Mouse (Mus musculus) embryonic facial prominence, embryonic 12.5 days (tissue): Measurements from ENCODE around the gene B230219D22Rik. TPM values are rescaled to one million over a fixed set of nuclear protein-coding genes. Genes with fewer than 3 reads are reported as not detected.

Experiments
- ATAC-seq: fragments of 200-750 bp; cut with Nextera tagmentation; 2 replicates; pipeline ENCODE4 v1.8.0; 2017; ENCODE audit not compliant: insufficient number of reproducible peaks, insufficient read depth, low FRiP score, low TSS enrichment
- H3K27ac ChIP-seq: fragments of 300-500 bp; sonication (generic); 2 replicates; pipeline ENCODE4 v1.5.1; 2016; ENCODE audit warnings: mild to moderate bottlenecking
- H3K27me3 ChIP-seq: fragments of 300-500 bp; sonication (generic); 2 replicates; pipeline ENCODE4 v1.6.1; 2016; ENCODE audit warnings: mild to moderate bottlenecking, moderate library complexity
- H3K36me3 ChIP-seq: fragments of 300-500 bp; sonication (generic); 2 replicates; pipeline ENCODE4 v1.6.1; 2016; ENCODE audit warnings: mild to moderate bottlenecking
- H3K4me1 ChIP-seq: fragments of 300-500 bp; sonication (generic); 2 replicates; pipeline ENCODE4 v1.6.1; 2016
- H3K4me2 ChIP-seq: fragments of 300-500 bp; sonication (generic); replicated peaks from 2 replicates; pipeline ENCODE4 v1.6.1; 2016; ENCODE audit warnings: mild to moderate bottlenecking, moderate library complexity
- H3K4me3 ChIP-seq: fragments of 300-500 bp; sonication (generic); 2 replicates; pipeline ENCODE4 v1.5.1; 2016; ENCODE audit warnings: mild to moderate bottlenecking
- H3K9ac ChIP-seq: fragments of 300-500 bp; sonication (generic); 2 replicates; pipeline ENCODE4 v1.6.1; 2016; ENCODE audit warnings: mild to moderate bottlenecking, moderate library complexity
- H3K9me3 ChIP-seq: fragments of 300-500 bp; sonication (generic); 2 replicates; pipeline ENCODE4 v1.6.1; 2016; ENCODE audit warnings: mild to moderate bottlenecking, moderate library complexity
- WGBS: fragments of 180-500 bp; shearing (Covaris S2); methylation state at CpG from one replicate; pipeline ENCODE4 v1.1.7; 2016; 5-methylcytosine and 5-hydroxymethylcytosine counted together
- polyA plus RNA-seq: library from polyadenylated mRNA; unstranded; fragments of >200 nt; fragmentation: Nextera tagmentation; extraction: Ambion mirVana; gene quantifications from 2 replicates; pipeline ENCODE4 v1.2.1, GENCODE M21; 2016

Gene B230219D22Rik
- polyA plus RNA-seq = 83.6 and 83.9 TPM in 2 replicates

DNA sequence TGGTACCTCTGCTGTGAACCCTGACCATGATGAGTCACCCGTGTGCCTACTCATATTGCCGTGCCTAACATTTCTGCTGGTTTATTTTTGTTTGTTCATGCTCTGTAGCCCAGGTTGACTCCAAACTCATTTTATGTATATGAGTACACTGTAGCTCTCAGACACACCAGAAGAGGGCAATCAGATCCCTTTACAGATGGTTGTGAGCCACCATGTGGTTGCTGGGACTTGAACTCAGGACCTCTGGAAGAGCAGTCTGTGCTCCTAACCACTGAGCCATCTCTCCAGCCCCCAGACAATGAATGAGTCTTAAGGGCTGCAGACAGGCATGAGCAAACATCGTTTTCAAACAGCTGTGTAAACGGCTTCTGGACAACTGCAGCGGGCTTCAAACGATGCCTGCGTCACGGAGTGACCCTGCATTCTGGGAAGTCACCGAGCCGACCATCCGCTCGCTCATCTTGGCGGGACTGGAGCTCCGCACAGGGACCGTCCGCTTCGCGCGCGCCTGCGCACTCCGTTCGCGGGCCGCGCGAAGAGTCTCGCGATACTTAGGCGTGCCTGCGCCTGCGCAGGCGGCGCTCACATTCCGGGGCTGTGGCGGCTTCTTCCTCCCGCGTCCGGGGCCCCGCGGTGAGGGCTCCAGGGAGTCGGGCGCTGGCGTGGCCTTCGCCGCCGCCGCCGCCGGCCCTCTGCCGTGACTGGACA, at the start of gene B230219D22Rik:
B230219D22Rik (plus strand) TSS at position 590 of the 708 bp plus-strand sequence.
- Histone ChIP-seq H3K9ac (peak within 1 kb of the TSS; percentile 100), H3K27me3 (no peaks in the 10 kb centered on the region), H3K36me3 (no peaks in the 10 kb centered on the region), H3K27ac (peak within 1 kb of the TSS; percentile 98), H3K4me2 (peak within 1 kb of the TSS; percentile 62), H3K4me1 (peaks cover 15% of the 10 kb centered on the region), H3K4me3 (peak within 1 kb of the TSS; percentile 99), H3K9me3 (no peaks in the 10 kb centered on the region)
- WGBS = 2% methylated on average over 51 of the region's 51 CpGs
- peak; percentile 97 for ATAC-seq

DNA sequence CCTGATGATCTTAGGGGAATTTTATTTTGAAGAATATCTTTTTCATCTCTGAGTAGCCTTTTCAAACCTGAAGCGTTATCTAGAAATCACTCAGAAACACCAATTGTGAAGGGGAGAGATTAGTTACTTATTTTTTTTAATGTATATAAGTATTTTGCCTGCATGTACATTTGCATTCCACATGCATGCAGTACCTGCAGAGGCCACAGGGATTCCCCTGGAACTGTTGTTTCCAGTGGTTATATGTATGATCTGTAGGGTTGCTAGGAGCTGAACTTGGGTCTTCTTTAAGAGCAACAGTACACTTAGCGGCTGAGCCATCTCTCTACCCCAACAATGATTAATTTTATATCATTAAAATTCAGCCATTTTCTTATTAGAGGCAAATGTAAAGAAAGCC, 48.4 kb upstream of the B230219D22Rik start:
- Histone ChIP-seq H3K27me3 (no peaks in the 10 kb centered on the region), H3K4me1 (no peaks in the 10 kb centered on the region), H3K36me3 (peaks cover 66% of the 10 kb centered on the region), H3K9ac (no peak overlapping the region), H3K4me2 (no peak overlapping the region), H3K27ac (no peak overlapping the region), H3K4me3 (no peak overlapping the region), H3K9me3 (no peaks in the 10 kb centered on the region)
- ATAC-seq = no peak
- WGBS = 95% methylated on average over 2 of the region's 2 CpGs

DNA sequence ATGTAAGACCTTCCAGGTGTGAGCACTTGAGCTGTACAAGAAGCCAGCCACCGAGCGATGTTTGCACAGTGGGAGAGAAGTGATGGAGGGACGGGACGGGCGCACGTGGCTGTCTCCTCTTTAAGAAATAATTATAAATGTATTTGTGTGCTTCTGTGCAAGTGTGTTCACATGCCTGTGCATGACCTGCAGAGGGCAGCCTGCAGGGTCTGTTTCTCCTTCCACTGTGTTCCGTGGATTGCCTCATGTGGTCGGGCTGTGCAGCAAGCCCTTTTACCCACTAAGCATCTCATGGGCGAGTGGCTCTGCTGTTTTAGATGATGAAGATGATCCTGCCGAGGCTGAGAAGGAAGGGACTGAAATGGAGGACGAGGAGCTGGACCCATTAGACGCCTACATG, 42.8 kb upstream of the B230219D22Rik start:
- Histone ChIP-seq H3K4me3 (no peak overlapping the region), H3K9ac (no peak overlapping the region), H3K9me3 (no peaks in the 10 kb centered on the region), H3K27me3 (no peaks in the 10 kb centered on the region), H3K27ac (no peak overlapping the region), H3K4me1 (no peaks in the 10 kb centered on the region), H3K36me3 (peaks cover 98% of the 10 kb centered on the region), H3K4me2 (no peak overlapping the region)
- no peak for ATAC-seq
- WGBS = 90% methylated on average over 12 of the region's 12 CpGs

DNA sequence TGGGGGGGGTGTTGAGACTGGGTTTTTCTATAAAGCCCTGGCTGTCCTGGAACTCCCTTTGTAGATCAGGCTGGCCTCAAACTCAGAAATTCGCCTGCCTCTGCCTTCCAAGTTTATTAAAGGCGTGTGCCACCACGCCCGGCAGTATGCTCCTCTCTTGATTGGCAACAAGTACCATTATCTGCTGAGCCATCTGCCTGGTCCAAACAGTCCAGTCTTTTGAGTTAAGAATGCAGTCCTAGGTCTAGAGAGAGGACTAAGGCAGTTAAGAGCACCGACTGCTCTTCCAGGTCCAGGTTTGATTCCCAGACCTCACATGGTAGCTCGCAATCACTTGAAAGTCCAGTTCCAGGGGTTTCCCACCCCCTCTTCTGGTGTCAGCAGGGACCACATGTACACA, 41.9 kb upstream of the B230219D22Rik start:
- Histone ChIP-seq H3K4me3 (no peak overlapping the region), H3K27ac (no peak overlapping the region), H3K27me3 (no peaks in the 10 kb centered on the region), H3K9me3 (no peaks in the 10 kb centered on the region), H3K4me1 (no peaks in the 10 kb centered on the region), H3K4me2 (no peak overlapping the region), H3K36me3 (peaks cover 98% of the 10 kb centered on the region), H3K9ac (no peak overlapping the region)
- 90% methylated on average over 6 of the region's 6 CpGs for WGBS
- ATAC-seq = no peak

DNA sequence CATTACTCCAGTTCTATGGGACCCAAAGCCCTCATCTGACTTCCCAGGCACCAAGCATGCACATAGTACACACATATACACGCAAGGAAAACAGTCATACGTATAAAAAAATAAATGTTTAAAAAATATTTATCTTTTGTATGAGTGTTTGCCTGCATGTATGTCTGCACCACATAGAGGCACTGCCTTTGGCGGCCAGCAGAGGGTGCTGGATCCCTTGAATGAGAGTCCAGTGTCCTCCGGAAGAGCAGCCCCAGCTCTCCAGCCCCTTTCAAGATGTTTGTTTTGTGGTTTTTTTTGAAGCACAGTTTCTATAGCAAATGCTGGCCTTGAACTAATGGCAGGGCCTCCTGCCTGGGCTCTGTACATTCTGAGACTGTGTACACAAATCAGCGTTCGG, 24.4 kb upstream of the B230219D22Rik start:
- H3K4me2 ChIP-seq = no peak overlapping the region
- no peaks in the 10 kb centered on the region for H3K4me1 ChIP-seq
- no peaks in the 10 kb centered on the region for H3K27me3 ChIP-seq
- no peak for ATAC-seq
- no peak overlapping the region for H3K4me3 ChIP-seq
- H3K27ac ChIP-seq = no peak overlapping the region
- no peak overlapping the region for H3K9ac ChIP-seq
- WGBS = 85% methylated on average over 6 of the region's 6 CpGs
- peaks cover 88% of the 10 kb centered on the region for H3K36me3 ChIP-seq
- no peaks in the 10 kb centered on the region for H3K9me3 ChIP-seq

DNA sequence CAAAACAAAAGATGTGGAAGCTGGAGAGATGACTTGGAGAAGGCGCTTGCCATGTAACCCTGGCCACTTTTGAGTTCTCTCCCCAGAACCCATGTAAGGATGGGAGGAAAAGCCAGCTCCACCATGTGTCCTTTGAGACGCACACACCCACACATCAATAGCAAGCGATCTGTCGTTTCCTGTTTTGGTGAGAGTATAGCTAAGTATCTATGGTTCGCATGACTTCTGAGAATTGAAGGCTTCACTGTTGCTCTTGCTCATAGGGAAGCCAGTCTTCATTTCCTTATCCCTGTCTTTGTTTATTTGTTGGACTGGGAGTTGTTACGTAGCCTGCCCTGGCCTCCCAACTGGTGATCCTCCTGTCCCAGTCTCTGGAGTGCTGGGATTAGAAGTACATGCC, 20.2 kb upstream of the B230219D22Rik start:
- Histone ChIP-seq H3K36me3 (peaks cover 88% of the 10 kb centered on the region), H3K9ac (no peak overlapping the region), H3K9me3 (no peaks in the 10 kb centered on the region), H3K4me3 (no peak overlapping the region), H3K27ac (no peak overlapping the region), H3K27me3 (no peaks in the 10 kb centered on the region), H3K4me1 (no peaks in the 10 kb centered on the region), H3K4me2 (no peak overlapping the region)
- ATAC-seq = no peak
- 94% methylated on average over 6 of the region's 6 CpGs for whole genome bisulfite sequencing

DNA sequence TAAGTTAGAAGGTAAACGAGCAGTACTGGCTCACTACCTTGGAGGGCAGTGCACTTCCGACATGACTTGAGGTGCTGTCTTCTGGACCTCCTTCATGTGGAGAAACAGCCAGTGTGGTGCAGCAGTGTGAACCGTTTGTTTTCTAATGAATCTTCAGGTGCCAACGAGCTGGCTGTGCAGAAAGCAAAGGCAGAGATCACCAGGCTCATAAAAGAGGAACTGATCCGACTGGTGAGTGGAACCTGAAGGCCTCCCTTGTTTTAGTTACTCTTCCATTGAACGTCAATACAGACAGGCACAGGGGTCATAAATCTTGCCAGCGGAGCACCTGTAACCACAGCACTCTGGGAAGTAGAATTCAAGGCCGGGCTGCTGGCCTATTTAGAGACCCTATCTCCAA, 15.6 kb upstream of the B230219D22Rik start:
- no peak overlapping the region for H3K4me2 ChIP-seq
- H3K4me3 ChIP-seq = no peak overlapping the region
- no peak overlapping the region for H3K9ac ChIP-seq
- H3K4me1 ChIP-seq = no peaks in the 10 kb centered on the region
- peaks cover 80% of the 10 kb centered on the region for H3K36me3 ChIP-seq
- ATAC-seq = no peak
- no peaks in the 10 kb centered on the region for H3K27me3 ChIP-seq
- WGBS = 88% methylated on average over 8 of the region's 8 CpGs
- no peak overlapping the region for H3K27ac ChIP-seq
- H3K9me3 ChIP-seq = no peaks in the 10 kb centered on the region

DNA sequence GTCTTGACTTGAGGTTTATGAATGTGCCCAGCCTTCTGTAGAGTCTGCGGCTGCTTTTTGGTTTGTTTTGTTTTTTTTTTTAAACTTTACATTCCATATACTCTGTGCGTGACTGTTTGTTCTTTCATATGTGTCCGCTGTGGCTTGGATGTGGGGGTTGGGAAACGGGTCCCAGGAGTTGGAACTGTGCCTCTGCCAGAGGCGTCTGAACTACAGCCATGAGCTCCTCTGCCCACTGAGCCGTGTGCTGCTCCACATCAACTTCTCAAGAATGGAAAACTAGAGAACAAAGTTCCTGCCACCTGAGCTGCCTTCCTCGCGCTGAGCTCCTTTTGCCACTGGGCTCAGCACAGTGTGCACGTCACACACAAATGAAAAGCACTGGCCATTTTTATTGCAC, 10.7 kb upstream of the B230219D22Rik start:
- WGBS = 85% methylated on average over 9 of the region's 9 CpGs
- Histone ChIP-seq H3K4me2 (no peak overlapping the region), H3K4me3 (no peak overlapping the region), H3K36me3 (peaks cover 38% of the 10 kb centered on the region), H3K9ac (no peak overlapping the region), H3K9me3 (no peaks in the 10 kb centered on the region), H3K27ac (no peak overlapping the region), H3K4me1 (peaks cover 5% of the 10 kb centered on the region; the same call in 1 of the 2 replicates), H3K27me3 (no peaks in the 10 kb centered on the region)
- ATAC-seq = no peak

DNA sequence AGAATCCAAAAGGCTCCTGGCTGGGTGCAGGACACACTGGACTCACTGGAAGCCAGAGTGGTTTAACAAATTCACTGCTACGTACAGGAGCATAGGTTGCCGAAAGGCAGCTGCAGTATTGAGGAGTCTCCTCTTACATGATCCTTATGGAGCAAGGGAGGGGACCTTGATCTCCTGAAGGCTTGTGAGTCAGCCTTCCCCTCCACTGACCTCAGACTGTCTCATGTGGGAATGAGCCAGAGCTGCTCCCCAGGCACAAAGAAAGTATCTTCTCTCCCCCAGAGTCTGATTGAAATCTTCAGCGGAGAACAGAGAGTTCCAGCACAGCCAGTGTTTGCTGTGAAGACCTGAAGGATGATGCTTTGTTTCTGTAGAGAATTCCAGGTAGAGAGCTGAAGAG, 9.3 kb upstream of the B230219D22Rik start:
- ATAC-seq = no peak
- no peak overlapping the region for H3K4me2 ChIP-seq

DNA sequence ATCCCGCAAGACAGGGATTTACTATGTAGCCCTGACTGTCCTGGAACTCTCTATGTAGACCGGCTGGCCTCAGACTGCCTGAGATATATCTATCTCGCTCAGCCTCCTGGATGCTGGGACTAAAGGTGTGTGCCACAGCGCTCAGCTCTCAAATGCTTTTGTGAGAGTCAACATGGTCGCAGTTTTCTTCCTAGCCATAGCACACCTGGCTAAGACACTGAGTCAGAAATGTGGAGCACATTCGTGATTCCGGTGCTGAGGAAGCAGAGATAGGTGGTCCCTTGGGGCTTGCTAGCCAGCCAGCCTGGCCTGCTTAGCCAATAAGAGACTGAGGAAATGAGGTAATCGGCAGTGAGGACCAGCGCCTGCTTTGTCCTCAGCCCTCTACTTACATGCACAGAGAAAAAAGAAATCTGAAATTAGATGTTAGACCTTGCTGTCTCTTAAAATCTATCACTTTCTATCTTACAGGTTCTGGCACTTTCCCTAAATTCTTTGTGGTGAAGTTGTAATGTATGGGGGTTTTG, 6.8 kb upstream of the B230219D22Rik start:
- ATAC-seq = no peak
- no peak overlapping the region for H3K4me3 ChIP-seq
- no peaks in the 10 kb centered on the region for H3K27me3 ChIP-seq
- H3K36me3 ChIP-seq = peaks cover 3% of the 10 kb centered on the region; the same call in 1 of the 2 replicates
- WGBS = 63% methylated on average over 9 of the region's 9 CpGs
- H3K4me2 ChIP-seq = no peak overlapping the region
- H3K4me1 ChIP-seq = peaks cover 5% of the 10 kb centered on the region; the same call in 1 of the 2 replicates
- no peak overlapping the region for H3K27ac ChIP-seq
- no peak overlapping the region for H3K9ac ChIP-seq
- no peaks in the 10 kb centered on the region for H3K9me3 ChIP-seq

More for the DNA sequence above, 9.3 kb upstream of the B230219D22Rik start:
- Histone ChIP-seq H3K9ac (no peak overlapping the region), H3K27ac (no peak overlapping the region), H3K9me3 (no peaks in the 10 kb centered on the region), H3K4me3 (no peak overlapping the region), H3K4me1 (peaks cover 5% of the 10 kb centered on the region; the same call in 1 of the 2 replicates), H3K36me3 (peaks cover 24% of the 10 kb centered on the region), H3K27me3 (no peaks in the 10 kb centered on the region)
- 86% methylated on average over 3 of the region's 3 CpGs for WGBS

DNA sequence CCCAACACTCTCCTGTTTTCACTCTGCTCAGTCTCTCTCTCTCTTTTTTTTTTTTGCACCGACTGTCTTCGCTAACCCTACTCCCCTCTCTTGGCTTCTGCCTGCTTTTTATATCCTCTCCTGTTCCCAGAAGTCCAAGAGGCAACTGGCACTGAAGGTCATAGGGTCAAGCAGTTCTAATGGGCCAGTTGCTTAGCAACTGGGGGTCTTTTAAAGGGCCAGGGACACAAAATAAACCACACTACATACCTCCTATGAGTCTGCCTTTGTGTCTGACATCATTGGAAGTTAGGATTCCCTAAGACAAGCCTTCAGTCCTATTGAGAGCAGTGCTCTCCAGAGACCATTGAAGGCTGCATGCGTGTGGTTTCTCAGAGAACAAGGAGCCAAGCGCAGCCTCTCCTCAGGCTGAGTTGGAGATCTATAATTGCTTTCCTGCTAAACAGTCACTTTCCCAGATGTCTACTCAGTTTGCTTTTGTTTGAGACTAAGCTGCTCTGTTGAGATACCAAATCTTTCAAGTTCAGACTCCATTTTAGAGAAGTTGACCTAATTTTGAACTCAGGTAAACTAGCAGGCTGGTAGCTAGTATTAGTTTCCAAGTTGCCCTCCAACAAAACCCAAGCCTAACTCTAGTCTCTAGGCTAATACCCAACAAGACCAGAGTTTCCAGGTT, 4.9 kb upstream of the B230219D22Rik start:
- Histone ChIP-seq H3K9me3 (no peaks in the 10 kb centered on the region), H3K9ac (no peak overlapping the region), H3K4me3 (no peak overlapping the region), H3K27me3 (no peaks in the 10 kb centered on the region), H3K27ac (no peak overlapping the region), H3K4me2 (no peak overlapping the region), H3K4me1 (peaks cover 5% of the 10 kb centered on the region; the same call in 1 of the 2 replicates), H3K36me3 (no peaks in the 10 kb centered on the region)
- no peak for ATAC-seq
- 24% methylated on average over 4 of the region's 4 CpGs for WGBS

DNA sequence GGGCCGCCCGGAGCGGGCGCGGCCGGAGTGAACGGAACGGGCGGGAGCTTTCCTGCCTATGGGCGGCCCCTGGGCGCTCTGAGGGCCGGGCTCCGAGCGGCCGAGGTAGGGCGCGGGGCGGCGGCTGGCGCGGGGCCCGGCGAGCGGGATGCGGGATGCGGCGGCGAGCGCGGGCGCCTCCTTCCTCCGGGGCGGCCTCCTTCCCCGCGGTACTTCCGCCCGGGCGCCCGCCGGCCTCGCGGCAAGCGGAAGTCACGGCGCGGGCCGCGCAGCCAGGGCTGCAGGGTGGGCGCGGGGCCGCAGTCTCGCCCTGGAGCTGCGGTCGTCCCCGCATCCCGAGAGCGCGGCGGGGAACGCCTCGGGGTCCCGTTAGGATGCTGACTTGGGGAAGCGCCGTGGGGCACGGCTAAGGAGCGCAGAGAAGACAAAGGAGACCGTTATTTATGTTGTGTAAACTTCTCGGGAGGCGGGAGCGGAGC, 358 bp downstream of the B230219D22Rik start:
- peak overlapping the region; percentile 100 for H3K9ac ChIP-seq
- ATAC-seq = peak; percentile 58; the same call in 1 of the 2 replicates
- peak overlapping the region; percentile 62 for H3K4me2 ChIP-seq
- peak overlapping the region; percentile 99 for H3K4me3 ChIP-seq
- H3K36me3 ChIP-seq = no peaks in the 10 kb centered on the region
- peak overlapping the region; percentile 98 for H3K27ac ChIP-seq
- 1% methylated on average over 59 of the region's 70 CpGs for WGBS
- no peaks in the 10 kb centered on the region for H3K27me3 ChIP-seq
- H3K9me3 ChIP-seq = no peaks in the 10 kb centered on the region
- peaks cover 15% of the 10 kb centered on the region for H3K4me1 ChIP-seq
